In the genomic region with DNA sequence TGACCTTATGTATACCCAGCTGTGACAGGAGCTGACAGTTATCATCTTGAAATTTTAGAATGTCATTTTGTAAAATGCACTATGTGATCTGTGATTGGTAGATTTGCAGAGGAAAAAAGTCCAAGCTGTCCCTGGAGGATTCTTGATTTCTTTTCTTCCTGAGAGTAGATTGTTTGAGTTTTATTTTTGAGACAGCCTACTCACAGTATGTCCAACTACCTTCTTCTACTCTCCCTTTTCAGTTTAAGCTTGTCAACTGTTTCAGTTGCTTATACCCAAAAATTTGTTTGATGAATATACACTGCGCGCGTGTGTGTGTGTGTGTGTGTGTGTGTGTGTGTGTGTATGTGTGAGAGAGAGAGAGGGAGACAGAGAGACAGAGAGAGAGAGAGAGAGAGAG, we compare ENCODE assay signal across 12 mouse cellular contexts.
"Had no signal": no experiment of that assay in that cellular context is flagged by ENCODE, and none has a peak within 500 bp of the region (broad histone marks: within the 10 kb centered on the region; RNA-seq: fewer than 3 reads in every experiment).

No protein-coding gene starts in this region.

- DNase-seq: retina, postnatal 1 day; right cerebral cortex, adult 18-20 months; right cerebral cortex, postnatal 14 days; right cerebral cortex, postnatal 25 days; right cerebral cortex, postnatal 4 days; spleen, adult 18-20 months; thymus, adult 18-20 months; thymus, adult 2 months; thymus, postnatal 14 days; thymus, postnatal 25 days; thymus, postnatal 36 days; thymus, postnatal 4 days had no signal
